Mouse (Mus musculus) E14TG2a.4 (cell line): ENCODE measurements around the gene 9330159F19Rik.

ENCODE experiments used
- CTCF ChIP-seq: conservative IDR thresholded peaks from 2 replicates; pipeline ENCODE4 v1.5.1; 2014; ENCODE audit warnings: low read length
- POU5F1 ChIP-seq: IDR thresholded peaks from 2 replicates; pipeline ENCODE4 v1.6.1; 2014; ENCODE audit warnings: low read length, borderline replicate concordance

GRCm38 (mm10) chr10:29211453-29211852, at the start of gene 9330159F19Rik:
- TF ChIP-seq CTCF: no peak
- TF ChIP-seq POU5F1: no peak
